10 mouse cellular contexts compared by ENCODE assay signal in genomic region chr12:4488411-4488810, GRCm38 (mm10). TPM values are rescaled to one million over a fixed set of nuclear protein-coding genes. Genes with fewer than 3 reads are reported as not detected.
DNase-seq lines count a peak whose midpoint lies in the region; ATAC-seq lines count a peak whose summit lies in the region.
"Had no signal": no experiment of that assay in that cellular context is flagged by ENCODE, and none has a peak within 500 bp of the region (broad histone marks: within the 10 kb centered on the region; RNA-seq: fewer than 3 reads in every experiment).

No protein-coding gene starts in this region.

- no peak overlapping the region for H3K4me3 ChIP-seq in kidney, embryonic 16.5 days (ENCODE audit: low read length)
- no peak overlapping the region for H3K4me3 ChIP-seq in hindbrain, embryonic 14.5 days (replicated peaks; ENCODE audit: low read length)
- H3K4me3 ChIP-seq: embryonic facial prominence, embryonic 15.5 days had no signal

- no peak overlapping the region for H3K27ac ChIP-seq in kidney, embryonic 16.5 days (ENCODE audit: low read length)
- no peak overlapping the region for H3K27ac ChIP-seq in hindbrain, embryonic 14.5 days
- H3K27ac ChIP-seq: embryonic facial prominence, embryonic 15.5 days had no signal

- H3K36me3 ChIP-seq in kidney, embryonic 16.5 days (ENCODE audit: insufficient read depth, low read length) = no peaks in the 10 kb centered on the region
- H3K36me3 ChIP-seq in hindbrain, embryonic 14.5 days (replicated peaks; ENCODE audit: control insufficient read depth, insufficient read depth) = no peaks in the 10 kb centered on the region
- H3K36me3 ChIP-seq: embryonic facial prominence, embryonic 15.5 days had no signal

- no peaks in the 10 kb centered on the region for H3K4me1 ChIP-seq in kidney, embryonic 16.5 days (ENCODE audit: insufficient read depth, low read length)
- no peaks in the 10 kb centered on the region for H3K4me1 ChIP-seq in hindbrain, embryonic 14.5 days (replicated peaks; ENCODE audit: control insufficient read depth, insufficient read depth, low read length)
- H3K4me1 ChIP-seq: embryonic facial prominence, embryonic 15.5 days had no signal

- H3K4me2 ChIP-seq in kidney, embryonic 16.5 days (replicated peaks; ENCODE audit: low read depth, low read length) = no peak overlapping the region
- H3K4me2 ChIP-seq in hindbrain, embryonic 14.5 days (replicated peaks) = no peak overlapping the region
- H3K4me2 ChIP-seq: embryonic facial prominence, embryonic 15.5 days had no signal

- DNase-seq in kidney, adult 18-20 months = peak; percentile 84
- DNase-seq in adipocyte (ENCODE audit: low spot score) = peak; percentile 88
- DNase-seq in gastrocnemius, adult 18-20 months (ENCODE audit: low spot score) = peak; percentile 79
- peak; percentile 91 to 93 for DNase-seq in kidney, postnatal 36 days
- DNase-seq in hindbrain, embryonic 14.5 days (ENCODE audit: low spot score) = no peak
- DNase-seq in layer of hippocampus, adult 9-11 months = no peak
- DNase-seq: thymus, adult 2 months had no signal

- no peaks in the 10 kb centered on the region for H3K9me3 ChIP-seq in kidney, embryonic 16.5 days (ENCODE audit: low read length)
- no peaks in the 10 kb centered on the region for H3K9me3 ChIP-seq in hindbrain, embryonic 14.5 days (ENCODE audit: control insufficient read depth, low read length)
- H3K9me3 ChIP-seq: embryonic facial prominence, embryonic 15.5 days had no signal

- H3K27me3 ChIP-seq in kidney, embryonic 16.5 days (ENCODE audit: insufficient read depth, low read length) = no peaks in the 10 kb centered on the region
- H3K27me3 ChIP-seq in hindbrain, embryonic 14.5 days (ENCODE audit: control insufficient read depth, insufficient read depth, low read length) = no peaks in the 10 kb centered on the region
- H3K27me3 ChIP-seq: embryonic facial prominence, embryonic 15.5 days had no signal

- ATAC-seq in kidney, embryonic 16.5 days (ENCODE audit: low FRiP score, low TSS enrichment) = no peak
- no peak for ATAC-seq in megakaryocyte progenitor cell, adult 5-6 weeks (replicated peaks; ENCODE audit: poor library complexity)
- ATAC-seq in hindbrain, embryonic 14.5 days (ENCODE audit: low FRiP score) = no peak

- WGBS in kidney, embryonic 16.5 days = 71% methylated on average over 6 of the region's 6 CpGs
- WGBS in hindbrain, embryonic 14.5 days = 75% methylated on average over 6 of the region's 6 CpGs

- no peak overlapping the region for H3K9ac ChIP-seq in kidney, embryonic 16.5 days (replicated peaks; ENCODE audit: low read length)
- no peak overlapping the region for H3K9ac ChIP-seq in hindbrain, embryonic 14.5 days
- H3K9ac ChIP-seq: embryonic facial prominence, embryonic 15.5 days had no signal

RNA-seq across cellular contexts. Expression of gene Ncoa1, which starts 11.4 kb away (rescaled TPM):
- 5.6 and 6.6 TPM in 2 replicates for polyA plus RNA-seq in kidney, embryonic 16.5 days (2015; fragmentation: Nextera tagmentation; extraction: Ambion mirVana)
- 10 to 100 TPM; 23.9 to 27.7 TPM for total RNA-seq in gastrocnemius, adult 18-20 months (2021)
- total RNA-seq in megakaryocyte progenitor cell, adult 5-6 weeks (2015) = 27.6 and 28.0 TPM in 2 replicates
- total RNA-seq in megakaryocyte progenitor cell, adult 5-6 weeks (2017) = 6.7 and 11.0 TPM in 2 replicates
- 17.8 and 19.4 TPM in 2 replicates for polyA plus RNA-seq in hindbrain, embryonic 14.5 days (2014; fragmentation: Nextera tagmentation; extraction: Ambion mirVana)

Comparison
In these comparisons a context has a peak if more than half of its experiments do, and no peak if none do; other contexts are left out.
1. DNase-seq: peak in kidney, adult 18-20 months (single experiment), adipocyte (single experiment), gastrocnemius, adult 18-20 months (single experiment) and kidney, postnatal 36 days (2 of 2); none in hindbrain, embryonic 14.5 days (single experiment) and layer of hippocampus, adult 9-11 months (single experiment).